Mouse (Mus musculus): ENCODE data around the gene Mylk4. TPM values are rescaled to one million over a fixed set of nuclear protein-coding genes. Genes with fewer than 3 reads are reported as not detected.

Mylk4 gene
- polyA plus RNA-seq, 1 experiment = not detected

DNA sequence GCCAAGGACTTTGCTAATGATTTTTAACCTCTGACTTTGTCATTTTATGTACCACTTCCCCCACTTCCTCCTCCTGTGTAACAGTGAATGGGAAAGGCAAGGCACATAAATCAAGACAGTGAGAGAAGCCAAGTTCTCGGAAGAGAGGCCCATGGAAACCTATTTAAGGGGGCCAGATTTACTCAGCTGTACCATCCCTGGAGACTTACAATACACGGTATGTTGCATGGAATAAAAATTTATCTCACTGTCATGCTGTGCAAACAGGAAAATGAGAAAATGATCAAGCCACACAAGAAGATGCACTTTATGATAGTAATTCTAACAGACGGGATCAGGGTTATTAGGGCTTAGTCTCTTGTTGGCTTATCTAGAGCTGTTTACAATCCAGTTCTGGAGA is 64.5 kb downstream of the Mylk4 start:
- Histone ChIP-seq H3K36me3 (ENCODE audit: control insufficient read depth, insufficient read depth, low read length) (no peaks in the 10 kb centered on the region), H3K4me1 (ENCODE audit: control insufficient read depth, insufficient read depth, insufficient read length, low read length) (no peaks in the 10 kb centered on the region), H3K27ac (ENCODE audit: insufficient read depth, low read depth, low read length) (no peak overlapping the region), H3K4me3 (ENCODE audit: low read depth, low read length) (no peak overlapping the region), H3K27me3 (ENCODE audit: control insufficient read depth, insufficient read depth, low read length) (no peaks in the 10 kb centered on the region)
- 24% methylated on average over 3 of the region's 3 CpGs for WGBS
- TF ChIP-seq CTCF (IDR thresholded peaks at IDR 0.05; ENCODE audit: extremely low read depth, insufficient read length, insufficient replicate concordance, low read depth, low read length) = no peak
- no peak for TF ChIP-seq POLR2A (IDR thresholded peaks at IDR 0.05; ENCODE audit: low read depth, low read length)

DNA sequence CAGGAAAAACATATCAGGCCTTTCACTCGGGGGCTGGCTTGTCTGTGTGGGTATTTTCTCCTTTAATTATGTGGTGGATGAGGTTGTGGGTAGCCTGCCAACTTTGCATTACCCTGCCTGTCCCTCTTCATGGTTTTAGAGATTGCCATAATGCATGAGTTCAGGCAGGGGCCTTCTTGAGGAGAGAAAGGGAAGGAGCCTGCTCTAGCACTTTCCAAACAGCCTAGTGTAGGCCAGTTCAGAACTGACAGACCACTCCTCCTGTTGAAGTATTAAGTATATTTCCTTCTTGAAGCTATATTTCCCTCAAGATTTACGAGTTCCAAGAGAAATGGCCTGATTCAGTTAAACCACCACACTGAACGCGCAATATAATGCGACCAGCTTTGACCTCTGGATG is 66.0 kb downstream of the Mylk4 start:
- H3K36me3 ChIP-seq (ENCODE audit: control insufficient read depth, insufficient read depth, low read length) = no peaks in the 10 kb centered on the region
- no peaks in the 10 kb centered on the region for H3K27me3 ChIP-seq (ENCODE audit: control insufficient read depth, insufficient read depth, low read length)
- H3K4me1 ChIP-seq (ENCODE audit: control insufficient read depth, insufficient read depth, insufficient read length, low read length) = no peaks in the 10 kb centered on the region
- no peak overlapping the region for H3K27ac ChIP-seq (ENCODE audit: insufficient read depth, low read depth, low read length)
- TF ChIP-seq CTCF (IDR thresholded peaks at IDR 0.05; ENCODE audit: extremely low read depth, insufficient read length, insufficient replicate concordance, low read depth, low read length) (no peak), POLR2A (IDR thresholded peaks at IDR 0.05; ENCODE audit: low read depth, low read length) (no peak)
- H3K4me3 ChIP-seq (ENCODE audit: low read depth, low read length) = no peak overlapping the region
- WGBS = 76% methylated on average over 5 of the region's 5 CpGs

- no peak for TF ChIP-seq POLR2A (IDR thresholded peaks at IDR 0.05; ENCODE audit: low read depth, low read length)
- no peak for TF ChIP-seq CTCF (IDR thresholded peaks at IDR 0.05; ENCODE audit: extremely low read depth, insufficient read length, insufficient replicate concordance, low read depth, low read length)
- Histone ChIP-seq H3K36me3 (ENCODE audit: control insufficient read depth, insufficient read depth, low read length) (no peaks in the 10 kb centered on the region), H3K4me1 (ENCODE audit: control insufficient read depth, insufficient read depth, insufficient read length, low read length) (no peaks in the 10 kb centered on the region), H3K4me3 (ENCODE audit: low read depth, low read length) (no peak overlapping the region), H3K27me3 (ENCODE audit: control insufficient read depth, insufficient read depth, low read length) (no peaks in the 10 kb centered on the region), H3K27ac (ENCODE audit: insufficient read depth, low read depth, low read length) (no peak overlapping the region)
- 81% methylated on average over 3 of the region's 3 CpGs for WGBS
Measured at GRCm38 (mm10) chr13:32712568-32712967, 71.2 kb downstream of the Mylk4 start.

GRCm38 (mm10) chr13:32707894-32708293 is 75.9 kb downstream of the Mylk4 start:
- 90% methylated on average over 2 of the region's 2 CpGs for WGBS

DNA sequence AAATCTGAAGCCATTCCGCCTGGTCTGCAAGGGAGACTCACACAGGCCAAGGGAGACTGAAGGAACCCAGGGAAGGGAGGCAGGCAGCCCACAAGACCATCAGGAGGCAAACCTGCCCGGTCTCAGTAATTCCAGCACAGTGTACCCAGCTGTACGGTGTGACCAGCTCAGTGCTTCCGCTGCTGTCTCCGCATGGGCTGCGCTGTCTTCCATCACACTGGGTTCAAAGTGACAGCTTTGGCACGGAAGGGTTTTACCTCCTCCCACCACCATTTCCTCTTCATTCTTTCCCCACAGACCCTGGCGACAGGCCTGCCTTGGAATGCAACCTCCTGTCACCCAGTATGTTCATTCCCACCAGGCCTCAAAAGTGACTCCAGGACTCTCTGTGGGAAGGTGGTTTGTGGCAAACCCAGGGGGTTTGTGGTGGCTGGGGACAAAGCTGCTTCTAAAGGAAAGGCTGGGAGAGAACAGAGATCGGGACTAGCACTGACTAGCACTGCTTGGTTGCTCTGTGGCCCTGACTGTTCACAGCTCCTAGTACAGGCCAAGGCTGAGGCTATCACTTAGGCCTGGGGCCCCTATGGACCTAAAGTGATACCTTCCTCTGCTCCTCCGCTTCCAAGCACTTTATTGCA is 77.0 kb downstream of the Mylk4 start:
- TF ChIP-seq CTCF (IDR thresholded peaks at IDR 0.05; ENCODE audit: extremely low read depth, insufficient read length, insufficient replicate concordance, low read depth, low read length) (no peak), POLR2A (IDR thresholded peaks at IDR 0.05; ENCODE audit: low read depth, low read length) (no peak)
- Histone ChIP-seq H3K4me3 (ENCODE audit: low read depth, low read length) (no peak overlapping the region), H3K36me3 (ENCODE audit: control insufficient read depth, insufficient read depth, low read length) (no peaks in the 10 kb centered on the region), H3K4me1 (ENCODE audit: control insufficient read depth, insufficient read depth, insufficient read length, low read length) (no peaks in the 10 kb centered on the region), H3K27me3 (ENCODE audit: control insufficient read depth, insufficient read depth, low read length) (0 out of 2 replicates have a peak, but pooled peaks cover 3% of the 10 kb centered on the region), H3K27ac (ENCODE audit: insufficient read depth, low read depth, low read length) (no peak overlapping the region)
- WGBS = 75% methylated on average over 10 of the region's 10 CpGs

More at GRCm38 (mm10) chr13:32707894-32708293, 75.9 kb downstream of the Mylk4 start:
- H3K36me3 ChIP-seq (ENCODE audit: control insufficient read depth, insufficient read depth, low read length) = no peaks in the 10 kb centered on the region
- no peak overlapping the region for H3K27ac ChIP-seq (ENCODE audit: insufficient read depth, low read depth, low read length)
- no peak for TF ChIP-seq CTCF (IDR thresholded peaks at IDR 0.05; ENCODE audit: extremely low read depth, insufficient read length, insufficient replicate concordance, low read depth, low read length)
- no peak for TF ChIP-seq POLR2A (IDR thresholded peaks at IDR 0.05; ENCODE audit: low read depth, low read length)
- H3K4me1 ChIP-seq (ENCODE audit: control insufficient read depth, insufficient read depth, insufficient read length, low read length) = no peaks in the 10 kb centered on the region
- H3K4me3 ChIP-seq (ENCODE audit: low read depth, low read length) = no peak overlapping the region
- H3K27me3 ChIP-seq (ENCODE audit: control insufficient read depth, insufficient read depth, low read length) = no peaks in the 10 kb centered on the region

GRCm38 (mm10) chr13:32705315-32705714 is 78.4 kb downstream of the Mylk4 start:
- Histone ChIP-seq H3K36me3 (ENCODE audit: control insufficient read depth, insufficient read depth, low read length) (no peaks in the 10 kb centered on the region), H3K27me3 (ENCODE audit: control insufficient read depth, insufficient read depth, low read length) (0 out of 2 replicates have a peak, but pooled peaks cover 3% of the 10 kb centered on the region), H3K4me3 (ENCODE audit: low read depth, low read length) (no peak overlapping the region), H3K27ac (ENCODE audit: insufficient read depth, low read depth, low read length) (no peak overlapping the region), H3K4me1 (ENCODE audit: control insufficient read depth, insufficient read depth, insufficient read length, low read length) (no peaks in the 10 kb centered on the region)
- WGBS = 69% methylated on average over 1 of the region's 1 CpGs
- no peak for TF ChIP-seq POLR2A (IDR thresholded peaks at IDR 0.05; ENCODE audit: low read depth, low read length)
- TF ChIP-seq CTCF (IDR thresholded peaks at IDR 0.05; ENCODE audit: extremely low read depth, insufficient read length, insufficient replicate concordance, low read depth, low read length) = no peak

DNA sequence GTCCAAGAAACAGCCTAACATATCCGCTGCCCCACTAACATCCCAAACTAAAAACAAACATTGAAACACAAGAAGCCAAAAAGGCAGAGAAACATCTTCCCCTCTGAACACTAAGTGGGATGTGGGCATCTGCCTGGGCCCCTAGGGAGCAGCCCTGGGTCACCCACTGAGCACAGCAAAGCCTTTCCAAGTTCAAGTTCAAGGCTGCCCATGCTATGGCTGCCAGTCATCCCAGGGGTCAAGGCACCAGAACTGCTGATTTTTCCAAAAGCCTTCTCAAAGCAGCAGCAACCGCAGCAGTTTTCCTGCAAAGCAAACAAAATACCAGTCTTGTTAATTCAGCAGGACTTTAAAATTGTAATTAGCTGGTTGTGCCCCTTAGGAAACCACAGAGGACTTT is 78.8 kb downstream of the Mylk4 start:
- no peak overlapping the region for H3K4me3 ChIP-seq (ENCODE audit: low read depth, low read length)
- H3K36me3 ChIP-seq (ENCODE audit: control insufficient read depth, insufficient read depth, low read length) = no peaks in the 10 kb centered on the region

More for the DNA sequence above, 78.8 kb downstream of the Mylk4 start:
- Histone ChIP-seq H3K27me3 (ENCODE audit: control insufficient read depth, insufficient read depth, low read length) (0 out of 2 replicates have a peak, but pooled peaks cover 3% of the 10 kb centered on the region), H3K27ac (ENCODE audit: insufficient read depth, low read depth, low read length) (no peak overlapping the region), H3K4me1 (ENCODE audit: control insufficient read depth, insufficient read depth, insufficient read length, low read length) (no peaks in the 10 kb centered on the region)
- TF ChIP-seq CTCF (IDR thresholded peaks at IDR 0.05; ENCODE audit: extremely low read depth, insufficient read length, insufficient replicate concordance, low read depth, low read length) = no peak
- no peak for TF ChIP-seq POLR2A (IDR thresholded peaks at IDR 0.05; ENCODE audit: low read depth, low read length)
- WGBS = 65% methylated on average over 2 of the region's 2 CpGs
